Mouse (Mus musculus) midbrain, postnatal 0 days (tissue): ENCODE data around the gene Aunip. TPM values are rescaled to one million over a fixed set of nuclear protein-coding genes. Genes with fewer than 3 reads are reported as not detected.

Experiments used
- ATAC-seq: fragments of 200-750 bp; cut with Nextera tagmentation; 2 replicates; pipeline ENCODE4 v1.8.0; 2017; ENCODE audit warnings: moderate number of reproducible peaks, mild to moderate bottlenecking, moderate TSS enrichment, moderate library complexity; ENCODE audit not compliant: low FRiP score
- DNase-seq: peaks from one replicate; pipeline ENCODE4 v3.0.0-alpha.2; 2015; ENCODE audit warnings: low spot score
- H3K27ac ChIP-seq: fragments of 300-500 bp; sonication (generic); 2 replicates; pipeline ENCODE4 v1.5.1; 2014; ENCODE audit warnings: low read depth, mild to moderate bottlenecking, low read length, mixed read lengths
- H3K27me3 ChIP-seq: fragments of 300-500 bp; sonication (generic); 2 replicates; pipeline ENCODE4 v1.6.1; 2014; ENCODE audit warnings: low read length, control low read depth, mixed read lengths; ENCODE audit not compliant: insufficient read depth
- H3K36me3 ChIP-seq: fragments of 300-500 bp; sonication (generic); 2 replicates; pipeline ENCODE4 v1.6.1; 2014; ENCODE audit warnings: low read length, control low read depth, mixed read lengths; ENCODE audit not compliant: insufficient read depth
- H3K4me1 ChIP-seq: fragments of 300-500 bp; sonication (generic); 2 replicates; pipeline ENCODE4 v1.6.1; 2014; ENCODE audit warnings: mild to moderate bottlenecking, control low read depth, antibody characterized with exemption, low read length, mixed read lengths; ENCODE audit not compliant: insufficient read depth
- H3K4me2 ChIP-seq: fragments of 300-500 bp; sonication (generic); 2 replicates; pipeline ENCODE4 v1.6.1; 2014; ENCODE audit warnings: low read depth, mild to moderate bottlenecking, low read length, mixed read lengths; ENCODE audit not compliant: poor library complexity, severe bottlenecking
- H3K4me3 ChIP-seq: fragments of 300-500 bp; sonication (generic); 2 replicates; pipeline ENCODE4 v1.5.1; 2014; ENCODE audit warnings: low read depth, mild to moderate bottlenecking, low read length, moderate library complexity
- H3K9ac ChIP-seq: fragments of 300-500 bp; sonication (generic); replicated peaks from 2 replicates; pipeline ENCODE4 v1.6.1; 2014; ENCODE audit warnings: mild to moderate bottlenecking, low read length, moderate library complexity, mixed read lengths; ENCODE audit not compliant: poor library complexity, severe bottlenecking
- H3K9me3 ChIP-seq: fragments of 300-500 bp; sonication (generic); 2 replicates; pipeline ENCODE4 v1.6.1; 2016; ENCODE audit warnings: low read length, control low read depth
- CTCF ChIP-seq: IDR thresholded peaks from 2 replicates; pipeline ENCODE4 v1.5.1; 2016; ENCODE audit warnings: antibody characterized with exemption, mild to moderate bottlenecking
- WGBS: fragments of 180-500 bp; shearing (Covaris S2); extraction: QIAGEN DNeasy Blood & Tissue Kit; methylation state at CpG from one replicate; pipeline ENCODE4 v1.1.7; 2014; 5-methylcytosine and 5-hydroxymethylcytosine counted together
- polyA plus RNA-seq: library from polyadenylated mRNA; unstranded; fragments of >200 nt; fragmentation: Nextera tagmentation; extraction: Ambion mirVana; gene quantifications from 2 replicates; pipeline ENCODE4 v1.2.1, GENCODE M21; 2015
- total RNA-seq: library from RNA; depleted of rRNA; stranded (reverse); fragments of >200 nt; gene quantifications from 2 replicates; pipeline ENCODE4 v1.2.3, GENCODE M21; 2014

Aunip gene
- total and polyA plus RNA-seq, 2 experiments from 2014 or later, result 0.91 to 1.5 TPM

DNA sequence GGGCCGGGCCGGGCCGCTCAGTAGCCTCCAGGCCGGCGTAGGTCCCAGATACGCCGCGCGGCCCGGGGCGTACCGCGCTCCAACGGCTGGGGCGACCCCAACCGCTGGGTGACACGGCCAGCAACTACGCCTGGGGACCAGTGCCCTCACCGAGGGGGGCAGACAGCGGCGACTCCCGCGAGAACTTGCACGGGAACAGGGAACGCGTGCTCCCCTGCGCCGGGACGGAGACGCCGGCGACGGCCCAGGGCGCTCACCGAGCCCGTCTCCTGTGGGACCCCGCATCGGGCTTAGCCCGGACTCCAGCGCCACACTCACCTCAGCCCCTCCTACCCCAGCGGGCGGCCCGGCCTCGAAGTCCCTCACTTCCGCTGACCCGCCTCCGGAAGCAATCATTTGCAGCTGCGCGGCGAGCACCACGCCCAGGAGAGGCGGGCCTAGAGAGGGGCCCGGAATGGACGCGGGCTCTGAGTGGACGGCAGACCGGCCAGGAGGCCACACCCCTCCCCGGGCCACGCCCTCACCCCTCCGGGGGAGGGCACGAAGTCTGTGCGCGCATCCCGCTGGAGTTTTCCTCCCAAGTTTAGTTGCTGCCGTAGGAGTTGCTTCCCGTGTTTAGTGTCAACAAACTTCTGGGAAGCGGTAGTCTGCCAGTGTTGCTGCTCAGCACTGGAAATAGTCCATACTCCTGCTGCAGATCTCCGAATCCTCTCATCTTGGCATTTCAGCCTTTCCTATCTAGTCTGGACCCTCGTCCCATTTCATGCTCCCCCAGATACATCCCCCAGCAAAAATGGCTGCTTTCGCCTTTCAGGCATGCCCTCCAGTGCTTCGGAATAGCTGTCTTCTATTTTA is 24.4 kb downstream of the Aunip start, which contains the start of gene Mtfr1l:
Gene Mtfr1l, minus strand, starts transcription at position 456 of the 855 bp plus-strand sequence.
- Histone ChIP-seq H3K4me2 (peak within 1 kb of the TSS; percentile 95), H3K27ac (peak within 1 kb of the TSS; percentile 90), H3K4me1 (peaks cover 8% of the 10 kb centered on the region; the same call in 1 of the 2 replicates), H3K4me3 (peak within 1 kb of the TSS; percentile 97), H3K9me3 (no peaks in the 10 kb centered on the region), H3K27me3 (no peaks in the 10 kb centered on the region), H3K36me3 (peaks cover 23% of the 10 kb centered on the region), H3K9ac (peak within 1 kb of the TSS; percentile 92)
- DNase-seq (peak; percentile 97), ATAC-seq (peak; percentile 95)
- TF ChIP-seq CTCF, result no peak
- WGBS, result under 1% methylated on average over 71 of the region's 71 CpGs

DNA sequence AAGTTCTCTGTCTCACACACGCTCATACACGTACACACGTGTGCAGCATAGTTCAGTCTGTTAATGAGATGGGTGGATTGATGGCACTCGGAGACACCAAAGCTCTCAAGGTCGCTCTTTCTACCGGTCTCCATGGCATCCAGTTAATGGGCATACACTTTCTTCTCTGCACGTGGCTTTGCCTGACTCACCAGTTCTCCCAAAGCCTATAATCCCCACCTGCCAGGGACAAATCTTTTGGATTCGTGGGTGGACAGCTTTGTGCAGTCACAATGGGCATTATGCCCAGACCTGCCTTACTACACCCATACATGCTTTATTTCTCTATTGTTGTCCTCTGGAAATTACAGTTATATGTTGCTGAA is 25.0 kb downstream of the Aunip start:
- Histone ChIP-seq H3K4me1 (peaks cover 8% of the 10 kb centered on the region; the same call in 1 of the 2 replicates), H3K36me3 (peaks cover 24% of the 10 kb centered on the region), H3K9me3 (no peaks in the 10 kb centered on the region), H3K9ac (no peak overlapping the region), H3K27ac (0 out of 2 replicates have a peak overlapping the region, but pooled peaks have one; percentile 43), H3K27me3 (no peaks in the 10 kb centered on the region), H3K4me2 (peak overlapping the region; percentile 95), H3K4me3 (peak overlapping the region; percentile 97)
- ATAC-seq (peak; percentile 25; the same call in 1 of the 2 replicates), DNase-seq (no peak)
- 2% methylated on average over 8 of the region's 8 CpGs for WGBS
- TF ChIP-seq CTCF, result no peak

DNA sequence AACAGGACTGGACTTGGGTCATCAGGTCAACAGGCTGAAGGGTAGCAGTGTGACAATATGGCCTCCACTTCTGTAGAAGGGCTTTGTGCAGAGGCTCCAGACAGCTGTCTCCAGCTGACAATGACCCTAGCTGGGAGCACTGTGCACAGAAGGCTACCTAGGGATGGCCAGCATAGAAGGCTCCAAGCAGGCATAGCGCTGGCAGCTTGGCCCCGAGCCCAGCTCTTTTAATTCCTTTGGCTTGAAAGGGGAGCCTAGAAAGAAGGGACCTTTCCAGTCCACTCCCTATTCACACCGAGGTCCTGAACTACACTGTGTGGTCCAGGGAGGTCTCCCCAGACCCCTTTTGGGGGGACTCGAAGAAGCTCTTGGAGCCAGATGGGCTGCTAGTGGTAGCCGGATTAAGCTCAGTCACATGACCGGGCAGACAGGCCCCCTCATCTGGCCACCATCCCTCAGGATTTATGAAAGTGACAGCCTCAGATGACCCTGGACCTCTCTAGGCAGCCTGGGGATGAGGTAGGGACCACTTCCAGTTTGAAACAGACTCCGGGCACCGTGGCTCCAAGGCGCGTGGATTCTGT is 28.3 kb downstream of the Aunip start:
- no peak overlapping the region for H3K27ac ChIP-seq
- H3K36me3 ChIP-seq, result peaks cover 46% of the 10 kb centered on the region
- TF ChIP-seq CTCF, result no peak
- H3K4me3 ChIP-seq, result no peak overlapping the region
- DNase-seq, result peak; percentile 65
- no peak overlapping the region for H3K4me2 ChIP-seq
- H3K9me3 ChIP-seq, result no peaks in the 10 kb centered on the region
- H3K9ac ChIP-seq, result no peak overlapping the region
- H3K27me3 ChIP-seq, result no peaks in the 10 kb centered on the region
- no peak for ATAC-seq
- peaks cover under 1% of the 10 kb centered on the region; the same call in 1 of the 2 replicates for H3K4me1 ChIP-seq
- WGBS, result 72% methylated on average over 10 of the region's 10 CpGs

DNA sequence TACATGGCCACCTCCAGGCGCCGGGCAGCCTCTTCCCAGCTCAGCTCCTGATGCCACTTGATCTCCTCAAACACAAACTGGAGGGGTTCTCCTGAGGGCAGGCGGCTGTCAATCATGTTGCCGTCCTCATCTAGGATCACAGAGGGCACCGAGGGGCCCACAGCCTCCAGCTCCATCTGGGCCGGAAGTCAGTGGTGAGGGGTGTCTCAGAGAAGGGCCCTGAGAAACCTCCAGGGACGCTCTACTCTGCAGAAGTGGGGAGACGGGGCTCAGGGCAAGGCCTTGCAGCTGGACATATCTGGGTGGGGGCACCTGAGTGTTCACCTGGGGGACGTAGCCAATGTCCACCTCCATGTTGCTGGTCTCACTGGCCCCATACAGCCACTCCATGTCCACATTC is 31.9 kb downstream of the Aunip start:
- Histone ChIP-seq H3K4me2 (no peak overlapping the region), H3K27me3 (no peaks in the 10 kb centered on the region), H3K4me1 (no peaks in the 10 kb centered on the region), H3K36me3 (peaks cover 65% of the 10 kb centered on the region), H3K27ac (no peak overlapping the region), H3K9me3 (no peaks in the 10 kb centered on the region), H3K4me3 (no peak overlapping the region), H3K9ac (no peak overlapping the region)
- no peak for TF ChIP-seq CTCF
- no peak for DNase-seq
- 94% methylated on average over 9 of the region's 9 CpGs for WGBS
- no peak for ATAC-seq

DNA sequence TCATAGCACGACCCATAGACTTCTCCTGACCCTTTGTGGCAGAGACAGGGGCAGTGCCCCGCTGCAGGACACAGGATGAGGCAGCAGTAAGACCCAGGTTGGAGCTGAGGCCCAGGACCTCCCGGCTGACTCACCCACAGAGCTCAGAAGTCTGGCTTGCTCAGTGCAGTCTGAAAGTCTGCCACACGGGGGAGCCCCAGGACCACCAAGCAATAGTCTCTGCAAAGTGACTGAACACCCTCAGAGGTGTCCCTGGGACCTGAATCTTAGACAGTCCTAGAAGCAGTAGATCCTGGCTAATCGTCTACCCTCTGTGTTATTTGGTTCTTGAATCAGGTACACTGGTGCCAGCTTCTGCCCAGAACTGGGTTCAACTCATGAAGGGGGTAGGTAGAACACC is 32.5 kb downstream of the Aunip start:
- peak; percentile 58 for ATAC-seq
- peak; percentile 97 for TF ChIP-seq CTCF
- Histone ChIP-seq H3K9ac (0 out of 2 replicates have a peak overlapping the region, but pooled peaks have one; percentile 8), H3K27ac (no peak overlapping the region), H3K9me3 (no peaks in the 10 kb centered on the region), H3K27me3 (no peaks in the 10 kb centered on the region), H3K36me3 (peaks cover 63% of the 10 kb centered on the region), H3K4me3 (no peak overlapping the region), H3K4me1 (no peaks in the 10 kb centered on the region), H3K4me2 (no peak overlapping the region)
- 6% methylated on average over 5 of the region's 5 CpGs for WGBS
- DNase-seq, result peak; percentile 87
